Mouse (Mus musculus) intestine, embryonic 14.5 days (tissue): Measurements from ENCODE around the gene B3galt1. TPM values are rescaled to one million over a fixed set of nuclear protein-coding genes. Genes with fewer than 3 reads are reported as not detected.

ENCODE experiments used
- ATAC-seq: fragments of 200-750 bp; cut with Nextera tagmentation; replicated peaks from 2 replicates; pipeline ENCODE4 v1.8.0; 2017; ENCODE audit warnings: low read depth, moderate number of reproducible peaks, moderate TSS enrichment, moderate library complexity; ENCODE audit not compliant: low FRiP score, low TSS enrichment
- DNase-seq: peaks from one replicate; pipeline ENCODE4 v3.0.0-alpha.2; 2018; ENCODE audit warnings: low spot score
- H3K27ac ChIP-seq: fragments of 300-500 bp; sonication (generic); 2 replicates; pipeline ENCODE4 v1.5.1; 2014; ENCODE audit warnings: low read depth, mild to moderate bottlenecking, control low read depth
- H3K27me3 ChIP-seq: fragments of 300-500 bp; sonication (generic); replicated peaks from 2 replicates; pipeline ENCODE4 v1.6.1; 2014; ENCODE audit warnings: low read length, control low read depth; ENCODE audit not compliant: control insufficient read depth, insufficient read depth
- H3K36me3 ChIP-seq: fragments of 300-500 bp; sonication (generic); 2 replicates; pipeline ENCODE4 v1.6.1; 2014; ENCODE audit warnings: low read length, control low read depth; ENCODE audit not compliant: control insufficient read depth, insufficient read depth
- H3K4me1 ChIP-seq: fragments of 300-500 bp; sonication (generic); replicated peaks from 2 replicates; pipeline ENCODE4 v1.6.1; 2014; ENCODE audit warnings: low read length, control low read depth, mixed read lengths; ENCODE audit not compliant: control insufficient read depth, insufficient read depth
- H3K4me2 ChIP-seq: fragments of 300-500 bp; sonication (generic); 2 replicates; pipeline ENCODE4 v1.6.1; 2014; ENCODE audit warnings: low read length
- H3K4me3 ChIP-seq: fragments of 300-500 bp; sonication (generic); 2 replicates; pipeline ENCODE4 v1.5.1; 2014; ENCODE audit warnings: low read depth, low read length, control low read depth, mixed read lengths
- H3K9ac ChIP-seq: fragments of 300-500 bp; sonication (generic); 2 replicates; pipeline ENCODE4 v1.6.1; 2014; ENCODE audit warnings: mild to moderate bottlenecking, low read length
- H3K9me3 ChIP-seq: fragments of 300-500 bp; sonication (generic); 2 replicates; pipeline ENCODE4 v1.6.1; 2016; ENCODE audit warnings: low read length, control low read depth; ENCODE audit not compliant: control insufficient read depth
- WGBS: fragments of 180-500 bp; shearing (Covaris S2); extraction: QIAGEN DNeasy Blood & Tissue Kit; methylation state at CpG from one replicate; pipeline ENCODE4 v1.1.7; 2014; 5-methylcytosine and 5-hydroxymethylcytosine counted together
- polyA plus RNA-seq: library from polyadenylated mRNA; unstranded; fragments of >200 nt; fragmentation: Nextera tagmentation; extraction: Ambion mirVana; gene quantifications from 2 replicates; pipeline ENCODE4 v1.2.1, GENCODE M21; 2014

Gene B3galt1
- 3.9 and 5.1 TPM in 2 replicates for polyA plus RNA-seq

DNA sequence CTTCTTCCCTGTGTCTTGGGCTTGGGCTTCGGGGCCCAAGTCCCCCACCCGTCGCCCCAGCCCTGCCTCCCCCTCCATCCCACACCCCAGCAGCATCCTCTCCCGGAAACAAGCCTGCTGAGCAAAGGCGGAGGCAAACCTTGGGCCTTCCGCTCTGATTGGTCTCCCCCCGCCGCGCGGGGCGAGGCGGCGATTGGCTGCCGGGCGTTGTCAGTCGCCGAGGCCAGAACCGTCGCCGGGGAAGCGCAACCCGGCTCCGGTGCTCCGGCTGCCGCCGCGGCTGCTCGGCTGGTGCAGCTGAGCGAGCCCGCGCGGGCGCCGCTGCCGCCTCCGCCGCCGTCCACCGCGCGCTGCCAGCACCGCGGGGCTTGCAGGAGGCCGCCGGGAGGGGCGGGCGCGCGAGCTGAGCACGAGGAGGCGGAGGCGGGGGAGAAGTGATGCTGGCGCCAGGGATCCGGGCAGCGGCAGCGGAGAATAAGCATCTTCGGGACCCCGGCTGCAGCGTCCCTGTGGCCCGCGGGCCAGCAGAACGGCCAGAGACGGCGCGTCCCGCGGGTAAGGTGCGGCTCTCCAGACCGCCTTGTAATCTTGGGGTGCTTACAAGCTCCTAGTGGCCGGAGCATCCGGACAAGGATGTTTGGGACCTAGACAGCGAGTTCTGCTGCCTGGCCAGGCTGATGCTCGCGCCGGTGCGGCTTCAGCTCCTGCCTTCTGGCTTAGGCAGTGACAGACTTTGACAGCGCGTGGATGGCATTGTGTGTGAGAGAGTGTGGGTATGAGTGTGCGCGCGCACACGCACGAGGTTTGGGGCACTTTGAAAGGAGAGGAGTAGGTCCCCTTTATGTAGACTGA lies at the start of gene B3galt1:
Gene B3galt1 (plus strand): TSS at position 392 of the 852 bp plus-strand sequence.
- H3K36me3 ChIP-seq: no peaks in the 10 kb centered on the region
- H3K9ac ChIP-seq: peak within 1 kb of the TSS; percentile 44
- H3K9me3 ChIP-seq: no peaks in the 10 kb centered on the region
- DNase-seq: peak; percentile 86
- peak within 1 kb of the TSS; percentile 57 for H3K27ac ChIP-seq
- peaks cover 10% of the 10 kb centered on the region for H3K4me1 ChIP-seq
- H3K4me3 ChIP-seq: peak within 1 kb of the TSS; percentile 75
- ATAC-seq: peak; percentile 96
- peaks cover 8% of the 10 kb centered on the region for H3K27me3 ChIP-seq
- peak within 1 kb of the TSS; percentile 85 for H3K4me2 ChIP-seq
- under 1% methylated on average over 83 of the region's 83 CpGs for WGBS

- Histone ChIP-seq H3K9ac (no peak overlapping the region), H3K27me3 (no peaks in the 10 kb centered on the region), H3K36me3 (no peaks in the 10 kb centered on the region), H3K4me3 (no peak overlapping the region), H3K9me3 (no peaks in the 10 kb centered on the region), H3K4me2 (no peak overlapping the region), H3K27ac (no peak overlapping the region), H3K4me1 (no peaks in the 10 kb centered on the region)
- WGBS: 85% methylated on average over 7 of the region's 7 CpGs
- no peak for ATAC-seq
- DNase-seq: no peak
Measured at GRCm38 (mm10) chr2:67516405-67516804, 49.3 kb upstream of the B3galt1 start.

- H3K9ac ChIP-seq: no peak overlapping the region
- H3K4me2 ChIP-seq: no peak overlapping the region
- H3K27me3 ChIP-seq: no peaks in the 10 kb centered on the region
- H3K36me3 ChIP-seq: no peaks in the 10 kb centered on the region
- no peak for ATAC-seq
- DNase-seq: no peak
- no peak overlapping the region for H3K4me3 ChIP-seq
- H3K9me3 ChIP-seq: no peaks in the 10 kb centered on the region
- 85% methylated on average over 2 of the region's 2 CpGs for WGBS
- no peaks in the 10 kb centered on the region for H3K4me1 ChIP-seq
- H3K27ac ChIP-seq: no peak overlapping the region
Measured at GRCm38 (mm10) chr2:67535347-67535746, 30.3 kb upstream of the B3galt1 start.

DNA sequence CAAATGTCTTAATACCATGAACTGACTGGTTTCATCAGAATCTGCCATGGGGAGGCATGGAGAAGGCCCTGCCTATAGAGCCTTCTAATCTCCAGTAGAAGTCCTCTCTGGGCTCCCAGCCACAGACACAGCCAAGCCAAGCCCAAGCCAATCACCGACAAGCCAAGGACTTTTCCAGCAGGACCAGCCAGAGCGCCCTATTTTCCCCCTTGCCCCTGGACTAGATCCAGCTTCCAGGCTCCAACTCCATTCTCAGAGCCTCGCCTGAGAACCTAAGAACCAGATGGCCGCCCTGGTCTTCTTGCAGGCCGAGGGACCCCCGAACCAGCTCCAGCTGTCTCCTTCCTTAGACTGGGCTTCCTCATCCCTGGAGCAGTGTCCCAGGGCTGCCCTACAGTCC lies 26.2 kb upstream of the B3galt1 start:
- no peak overlapping the region for H3K27ac ChIP-seq

DNA sequence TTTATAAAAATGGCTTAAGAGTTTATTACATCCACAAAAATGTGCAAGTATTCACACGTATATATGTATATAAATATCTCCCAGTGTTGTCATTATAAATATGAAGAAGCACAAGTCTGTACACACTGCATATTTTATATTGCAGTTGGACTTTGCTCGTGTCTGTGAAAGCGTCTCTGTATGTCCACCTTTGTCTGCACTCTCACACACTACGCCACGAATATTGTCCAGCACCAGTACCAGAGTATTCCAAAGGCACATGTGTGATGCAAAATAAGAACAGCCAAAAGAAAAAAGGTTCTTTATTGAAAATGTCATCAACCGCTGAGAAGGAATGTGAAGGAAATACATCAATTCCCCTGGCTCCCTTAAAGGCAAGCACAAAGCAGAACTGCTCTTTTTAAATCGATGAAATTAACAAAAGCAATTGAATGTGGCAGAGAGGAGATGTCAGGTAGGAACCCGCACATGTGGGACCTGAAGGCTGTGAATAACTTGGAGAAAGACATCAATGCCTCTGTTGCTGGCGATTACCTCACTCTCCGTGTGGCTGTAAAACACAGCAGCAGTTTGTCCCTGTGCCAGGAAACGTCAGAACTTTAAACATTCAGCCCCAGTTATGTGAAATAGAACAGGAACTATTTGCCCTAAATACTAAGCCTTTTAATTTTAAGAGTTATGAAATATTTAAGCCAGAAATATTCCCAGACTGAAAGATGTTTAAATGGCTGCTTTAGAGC lies 23.5 kb upstream of the B3galt1 start:
- WGBS: 38% methylated on average over 11 of the region's 11 CpGs
- H3K4me3 ChIP-seq: no peak overlapping the region

More for the DNA sequence above, 26.2 kb upstream of the B3galt1 start:
- Histone ChIP-seq H3K4me2 (no peak overlapping the region), H3K9me3 (no peaks in the 10 kb centered on the region), H3K4me1 (peaks cover 2% of the 10 kb centered on the region; the same call in 1 of the 2 replicates), H3K4me3 (no peak overlapping the region), H3K9ac (no peak overlapping the region), H3K36me3 (no peaks in the 10 kb centered on the region), H3K27me3 (no peaks in the 10 kb centered on the region)
- 90% methylated on average over 6 of the region's 6 CpGs for WGBS
- ATAC-seq: no peak
- DNase-seq: no peak

DNA sequence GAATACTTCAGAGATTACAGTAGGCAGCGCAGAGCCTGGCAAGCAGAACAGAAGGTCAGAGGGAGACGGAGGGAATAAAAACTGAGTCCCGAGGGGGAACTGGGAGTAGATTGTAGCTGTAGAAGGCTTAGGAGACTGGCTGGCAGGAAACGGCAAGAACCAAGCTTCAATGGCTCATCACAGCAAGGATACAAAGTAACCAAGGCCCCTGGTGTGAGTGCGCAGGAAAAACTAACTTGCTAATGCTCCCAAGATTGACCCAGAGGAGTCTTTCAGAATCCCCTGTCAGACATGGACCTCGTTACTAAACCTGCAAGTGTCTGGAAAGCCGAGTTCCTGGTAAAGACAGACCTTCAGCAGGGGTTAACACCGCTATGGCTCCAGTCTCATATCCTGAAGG lies 21.2 kb upstream of the B3galt1 start:
- Histone ChIP-seq H3K36me3 (no peaks in the 10 kb centered on the region), H3K4me1 (peaks cover 2% of the 10 kb centered on the region; the same call in 1 of the 2 replicates), H3K4me3 (no peak overlapping the region), H3K9me3 (no peaks in the 10 kb centered on the region), H3K4me2 (no peak overlapping the region), H3K9ac (no peak overlapping the region), H3K27ac (no peak overlapping the region), H3K27me3 (no peaks in the 10 kb centered on the region)
- ATAC-seq: no peak
- no peak for DNase-seq
- WGBS: 73% methylated on average over 8 of the region's 8 CpGs

More for the DNA sequence above, 23.5 kb upstream of the B3galt1 start:
- Histone ChIP-seq H3K4me2 (0 out of 2 replicates have a peak overlapping the region, but pooled peaks have one; percentile 11), H3K9me3 (no peaks in the 10 kb centered on the region), H3K27ac (no peak overlapping the region), H3K27me3 (no peaks in the 10 kb centered on the region), H3K4me1 (peaks cover 2% of the 10 kb centered on the region; the same call in 1 of the 2 replicates), H3K9ac (no peak overlapping the region), H3K36me3 (no peaks in the 10 kb centered on the region)
- DNase-seq (no peak), ATAC-seq (no peak)

DNA sequence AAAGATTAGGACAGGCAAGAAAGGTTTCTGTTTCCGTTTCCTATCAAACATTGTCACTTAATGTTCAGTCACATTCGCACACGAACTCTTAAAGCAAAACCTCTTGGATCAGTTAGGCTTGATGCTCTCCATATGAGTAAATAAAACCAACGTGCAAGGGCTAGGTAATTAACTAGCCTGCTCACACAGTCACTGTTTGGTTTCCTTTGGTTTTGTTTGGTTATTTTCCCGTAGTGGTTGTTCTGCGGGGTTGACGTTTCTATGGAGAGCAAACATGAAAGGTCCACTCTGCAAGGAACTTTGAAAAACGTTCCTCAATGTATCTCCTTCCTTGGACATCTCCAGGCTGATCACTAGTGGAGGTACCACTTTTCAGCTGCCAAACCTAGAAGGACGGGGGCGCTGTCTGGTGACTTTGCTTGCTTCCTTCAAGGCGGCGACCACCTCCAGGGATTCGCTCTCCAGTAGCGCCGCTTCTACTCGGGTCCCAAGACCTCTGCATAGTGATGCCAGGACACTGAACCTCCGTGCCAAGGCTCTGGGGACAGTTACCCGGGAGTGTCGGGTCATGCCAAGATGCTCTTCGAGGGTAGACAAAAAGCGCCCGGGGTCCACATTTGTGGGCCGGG lies 706 bp upstream of the B3galt1 start:
- Histone ChIP-seq H3K27ac (peak overlapping the region; percentile 57; the same call in 1 of the 2 replicates), H3K4me1 (peaks cover 10% of the 10 kb centered on the region), H3K9me3 (no peaks in the 10 kb centered on the region), H3K4me3 (peak overlapping the region; percentile 75), H3K4me2 (peak overlapping the region; percentile 85), H3K27me3 (peaks cover 8% of the 10 kb centered on the region), H3K9ac (peak overlapping the region; percentile 44), H3K36me3 (no peaks in the 10 kb centered on the region)
- 3% methylated on average over 23 of the region's 23 CpGs for WGBS
- DNase-seq (no peak), ATAC-seq (peak; percentile 65)

DNA sequence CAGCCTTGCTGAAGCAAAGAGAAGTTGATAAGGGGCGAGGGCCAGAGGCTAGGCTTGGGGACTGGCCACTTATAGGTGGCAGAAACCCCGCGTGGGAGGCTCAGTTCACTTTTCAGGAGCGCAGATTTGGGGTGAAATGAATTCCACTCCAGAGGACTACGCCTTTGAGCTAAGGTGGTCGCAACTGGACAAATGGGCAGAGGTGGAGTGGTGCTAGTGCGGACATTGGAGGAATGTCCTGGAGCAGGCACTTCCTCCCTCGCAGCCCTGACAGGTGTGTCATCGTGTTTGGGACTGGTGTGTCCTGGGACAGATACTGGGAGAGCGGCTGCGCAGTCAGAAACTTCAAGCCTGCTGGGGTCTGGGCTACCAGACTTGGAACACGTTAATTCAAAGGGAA lies 895 bp downstream of the B3galt1 start:
- H3K27me3 ChIP-seq: peaks cover 8% of the 10 kb centered on the region
- H3K27ac ChIP-seq: no peak overlapping the region
- H3K9ac ChIP-seq: no peak overlapping the region
- ATAC-seq (no peak), DNase-seq (peak; percentile 58)
- 2% methylated on average over 12 of the region's 12 CpGs for WGBS
- H3K36me3 ChIP-seq: no peaks in the 10 kb centered on the region
- peaks cover 10% of the 10 kb centered on the region for H3K4me1 ChIP-seq
- H3K4me2 ChIP-seq: peak overlapping the region; percentile 85
- no peaks in the 10 kb centered on the region for H3K9me3 ChIP-seq
- H3K4me3 ChIP-seq: peak overlapping the region; percentile 75
